Comparison of ENCODE assay signal across 11 mouse cellular contexts in genomic region chr9:50421061-50421460, GRCm38 (mm10).
A peak's percentile ranks its signal among the peaks of the same experiment; 100 is the strongest.
DNase-seq lines count a peak whose midpoint lies in the region; ATAC-seq and TF ChIP-seq lines count a peak whose summit lies in the region.
"Had no signal": no experiment of that assay in that cellular context is flagged by ENCODE, and none has a peak within 500 bp of the region (broad histone marks: within the 10 kb centered on the region; RNA-seq: fewer than 3 reads in every experiment).

No protein-coding gene starts in this region.

- no peak overlapping the region for H3K4me3 ChIP-seq in forebrain, postnatal 0 days (ENCODE audit: low read depth, low read length)
- no peak overlapping the region for H3K4me3 ChIP-seq in forebrain, embryonic 10.5 days
- H3K4me3 ChIP-seq in neural tube, embryonic 15.5 days (replicated peaks), result no peak overlapping the region
- no peak overlapping the region for H3K4me3 ChIP-seq in midbrain, embryonic 13.5 days (replicated peaks)
- H3K4me3 ChIP-seq: embryonic facial prominence, embryonic 12.5 days had no signal

- no peak overlapping the region for H3K4me2 ChIP-seq in forebrain, postnatal 0 days (ENCODE audit: low read depth)
- no peak overlapping the region for H3K4me2 ChIP-seq in neural tube, embryonic 15.5 days
- no peak overlapping the region for H3K4me2 ChIP-seq in midbrain, embryonic 13.5 days (replicated peaks)
- H3K4me2 ChIP-seq: embryonic facial prominence, embryonic 12.5 days had no signal

- H3K9me3 ChIP-seq in forebrain, postnatal 0 days (ENCODE audit: low read length), result no peaks in the 10 kb centered on the region
- H3K9me3 ChIP-seq in forebrain, embryonic 10.5 days, result 0 out of 2 replicates have a peak, but pooled peaks cover 8% of the 10 kb centered on the region
- H3K9me3 ChIP-seq in neural tube, embryonic 15.5 days (replicated peaks), result no peaks in the 10 kb centered on the region
- H3K9me3 ChIP-seq in midbrain, embryonic 13.5 days, result peaks cover 12% of the 10 kb centered on the region; the same call in 1 of the 2 replicates
- H3K9me3 ChIP-seq: embryonic facial prominence, embryonic 12.5 days had no signal

- TF ChIP-seq CTCF in forebrain, postnatal 0 days (IDR thresholded peaks at IDR 0.05; ENCODE audit: low read depth), result peak; percentile 66

- WGBS in forebrain, postnatal 0 days, result 96% methylated on average over 2 of the region's 2 CpGs
- 95% methylated on average over 2 of the region's 2 CpGs for WGBS in forebrain, embryonic 10.5 days
- WGBS in neural tube, embryonic 15.5 days, result 98% methylated on average over 2 of the region's 2 CpGs
- WGBS in midbrain, embryonic 13.5 days, result 92% methylated on average over 2 of the region's 2 CpGs

- H3K4me1 ChIP-seq in forebrain, postnatal 0 days (ENCODE audit: insufficient read depth), result no peaks in the 10 kb centered on the region
- no peaks in the 10 kb centered on the region for H3K4me1 ChIP-seq in forebrain, embryonic 10.5 days
- H3K4me1 ChIP-seq in neural tube, embryonic 15.5 days, result peaks cover 11% of the 10 kb centered on the region; the same call in 1 of the 2 replicates
- peaks cover 8% of the 10 kb centered on the region; the same call in 1 of the 2 replicates for H3K4me1 ChIP-seq in midbrain, embryonic 13.5 days (replicated peaks)
- H3K4me1 ChIP-seq: embryonic facial prominence, embryonic 12.5 days had no signal

- H3K27me3 ChIP-seq in forebrain, postnatal 0 days (ENCODE audit: insufficient read depth, low read length), result no peaks in the 10 kb centered on the region
- H3K27me3 ChIP-seq in forebrain, embryonic 10.5 days (ENCODE audit: poor library complexity, severe bottlenecking), result no peaks in the 10 kb centered on the region
- no peaks in the 10 kb centered on the region for H3K27me3 ChIP-seq in neural tube, embryonic 15.5 days (replicated peaks)
- H3K27me3 ChIP-seq in midbrain, embryonic 13.5 days, result no peaks in the 10 kb centered on the region
- H3K27me3 ChIP-seq: embryonic facial prominence, embryonic 12.5 days had no signal

- no peak overlapping the region for H3K9ac ChIP-seq in forebrain, postnatal 0 days
- H3K9ac ChIP-seq in neural tube, embryonic 15.5 days (replicated peaks), result no peak overlapping the region
- H3K9ac ChIP-seq in midbrain, embryonic 13.5 days (replicated peaks), result no peak overlapping the region
- H3K9ac ChIP-seq: embryonic facial prominence, embryonic 12.5 days had no signal

- intact Hi-C loops in left cerebral cortex, postnatal 14 days (cut with DNase I), result no loop called here

- no peak for ATAC-seq in forebrain, postnatal 0 days
- ATAC-seq in neural tube, embryonic 15.5 days (ENCODE audit: low FRiP score), result no peak
- no peak for ATAC-seq in midbrain, embryonic 13.5 days

- H3K27ac ChIP-seq in forebrain, postnatal 0 days (ENCODE audit: low read depth, low read length), result no peak overlapping the region
- no peak overlapping the region for H3K27ac ChIP-seq in forebrain, embryonic 10.5 days
- H3K27ac ChIP-seq in neural tube, embryonic 15.5 days (replicated peaks), result no peak overlapping the region
- H3K27ac ChIP-seq in midbrain, embryonic 13.5 days, result no peak overlapping the region
- H3K27ac ChIP-seq: embryonic facial prominence, embryonic 12.5 days had no signal

- DNase-seq in forebrain, postnatal 0 days, result peak; percentile 20
- DNase-seq in forebrain, embryonic 10.5 days (ENCODE audit: extremely low spot score, low spot score), result no peak
- peak; percentile 45 for DNase-seq in neural tube, embryonic 10.5 days (ENCODE audit: extremely low spot score, low spot score)
- peak; percentile 77 for DNase-seq in induced T-regulatory cell, adult 2 months (ENCODE audit: low read depth)
- peak; percentile 75 for DNase-seq in thymus, postnatal 4 days
- no peak for DNase-seq in left cerebral cortex, postnatal 14 days (ENCODE audit: low spot score in 2 of 2)
- DNase-seq: heart, adult 18-20 months; lung, adult 18-20 months had no signal

- H3K36me3 ChIP-seq in forebrain, postnatal 0 days (ENCODE audit: insufficient read depth), result no peaks in the 10 kb centered on the region
- H3K36me3 ChIP-seq in forebrain, embryonic 10.5 days (replicated peaks), result no peaks in the 10 kb centered on the region
- no peaks in the 10 kb centered on the region for H3K36me3 ChIP-seq in neural tube, embryonic 15.5 days
- H3K36me3 ChIP-seq in midbrain, embryonic 13.5 days, result no peaks in the 10 kb centered on the region
- H3K36me3 ChIP-seq: embryonic facial prominence, embryonic 12.5 days had no signal

Comparison
In these comparisons a context has a peak if more than half of its experiments do, and no peak if none do; other contexts are left out.
1. DNase-seq: peak in forebrain, postnatal 0 days (single experiment), neural tube, embryonic 10.5 days (single experiment), induced T-regulatory cell, adult 2 months (single experiment) and thymus, postnatal 4 days (single experiment); none in forebrain, embryonic 10.5 days (single experiment) and left cerebral cortex, postnatal 14 days (0 of 2).